Mouse (Mus musculus) T-helper 1 cell (primary cell): ENCODE measurements at regions not wholly inside any gene's neighbourhood (a gene's known extent, or its start where the extent isn't known, plus 50 kb on each side); places are given as distances from the start of the nearest gene placed in this dataset.

ENCODE experiments used
- in situ Hi-C: fragments of 300-600 bp; cut with MboI, MseI; formaldehyde crosslinking; loops from one replicate; pipeline ENCODE4 v1.15.1; 2025; ENCODE audit warnings: high pct_unique_total_duplicates

GRCm38 (mm10) chr14:46639116-46639826 lies 121.1 kb upstream of the Cdkn3 start:
- in situ Hi-C loops, result loop anchor here (10.0 kb wide), 1 partner anchor 1804 kb away; no protein-coding TSS in a partner anchor

GRCm38 (mm10) chr14:46638516-46638915 lies 121.8 kb upstream of the Cdkn3 start:
- in situ Hi-C loops, result loop anchor here (10.0 kb wide), 1 partner anchor 1804 kb away; no protein-coding TSS in a partner anchor

GRCm38 (mm10) chr14:46637240-46637639 lies 123.1 kb upstream of the Cdkn3 start:
- in situ Hi-C loops, result loop anchor here (10.0 kb wide), 1 partner anchor 1802 kb away; no protein-coding TSS in a partner anchor

- in situ Hi-C loops, result loop anchor here (10.0 kb wide), 1 partner anchor 1802 kb away; no protein-coding TSS in a partner anchor
Measured at GRCm38 (mm10) chr14:46636364-46636763, 124.0 kb upstream of the Cdkn3 start.

GRCm38 (mm10) chr14:46635322-46635721 lies 125.0 kb upstream of the Cdkn3 start:
- in situ Hi-C loops, result loop anchor here (10.0 kb wide), 1 partner anchor 1801 kb away; no protein-coding TSS in a partner anchor

- in situ Hi-C loops, result loop anchor here (10.0 kb wide), 1 partner anchor 1800 kb away; no protein-coding TSS in a partner anchor
Measured at GRCm38 (mm10) chr14:46634656-46635244, 125.6 kb upstream of the Cdkn3 start.

- in situ Hi-C loops, result loop anchor here (10.0 kb wide), 1 partner anchor 1799 kb away; no protein-coding TSS in a partner anchor
Measured at GRCm38 (mm10) chr14:46634251-46634650, 126.1 kb upstream of the Cdkn3 start.

GRCm38 (mm10) chr14:46627690-46628089 lies 132.7 kb upstream of the Cdkn3 start:
- in situ Hi-C loops, result no loop called here

- in situ Hi-C loops, result no loop called here
Measured at GRCm38 (mm10) chr14:46625760-46626159, 134.6 kb upstream of the Cdkn3 start.

GRCm38 (mm10) chr14:46623645-46624044 lies 136.7 kb upstream of the Cdkn3 start:
- in situ Hi-C loops, result no loop called here

GRCm38 (mm10) chr14:46616030-46616429 lies 144.3 kb upstream of the Cdkn3 start:
- in situ Hi-C loops, result no loop called here

- in situ Hi-C loops, result no loop called here
Measured at GRCm38 (mm10) chr14:46614936-46615335, 145.4 kb upstream of the Cdkn3 start.

GRCm38 (mm10) chr14:46613748-46614147 lies 146.6 kb upstream of the Cdkn3 start:
- in situ Hi-C loops, result no loop called here

- in situ Hi-C loops, result no loop called here
Measured at GRCm38 (mm10) chr14:46613211-46613610, 147.1 kb upstream of the Cdkn3 start.

- in situ Hi-C loops, result no loop called here
Measured at GRCm38 (mm10) chr14:46612584-46612983, 147.8 kb upstream of the Cdkn3 start.

- in situ Hi-C loops, result no loop called here
Measured at GRCm38 (mm10) chr14:46610926-46611325, 149.4 kb upstream of the Cdkn3 start.

GRCm38 (mm10) chr14:46610226-46610855 lies 150.0 kb upstream of the Cdkn3 start:
- in situ Hi-C loops, result no loop called here

- in situ Hi-C loops, result no loop called here
Measured at GRCm38 (mm10) chr14:46606694-46607093, 153.6 kb upstream of the Cdkn3 start.

GRCm38 (mm10) chr14:46606037-46606436 lies 154.3 kb upstream of the Cdkn3 start:
- in situ Hi-C loops, result no loop called here

- in situ Hi-C loops, result no loop called here
Measured at GRCm38 (mm10) chr14:46604886-46605531, 155.3 kb upstream of the Cdkn3 start.

GRCm38 (mm10) chr14:46604156-46604885 lies 156.0 kb upstream of the Cdkn3 start:
- in situ Hi-C loops, result no loop called here
